16 mouse cellular contexts compared by ENCODE assay signal in genomic region chr11:100399727-100400538, GRCm38 (mm10). TPM values are rescaled to one million over a fixed set of nuclear protein-coding genes. Genes with fewer than 3 reads are reported as not detected.
DNase-seq lines count a peak whose midpoint lies in the region; ATAC-seq and TF ChIP-seq lines count a peak whose summit lies in the region.
"Had no signal": no experiment of that assay in that cellular context is flagged by ENCODE, and none has a peak within 500 bp of the region (broad histone marks: within the 10 kb centered on the region; RNA-seq: fewer than 3 reads in every experiment).

No protein-coding gene starts in this region.

- TF ChIP-seq POLR2A in MEL (IDR thresholded peaks at IDR 0.05; ENCODE audit: control insufficient read depth in 1 of 2, insufficient read depth in 1 of 2, low read depth in 1 of 2, low read length in 2 of 2, poor library complexity in 1 of 2): no peak
- no peak for TF ChIP-seq POLR2A in kidney, adult 2 months (IDR thresholded peaks at IDR 0.05; ENCODE audit: low read depth, low read length)

- H3K9ac ChIP-seq in intestine, embryonic 16.5 days (ENCODE audit: low read depth, low read length): no peak overlapping the region
- no peak overlapping the region for H3K9ac ChIP-seq in intestine, embryonic 15.5 days
- H3K9ac ChIP-seq in MEL (ENCODE audit: control insufficient read depth, low read depth, low read length, poor library complexity, severe bottlenecking): peak overlapping the region; percentile 50
- H3K9ac ChIP-seq: forebrain, embryonic 13.5 days; liver, embryonic 15.5 days had no signal

- H3K4me2 ChIP-seq in intestine, embryonic 16.5 days (ENCODE audit: low read depth, low read length): no peak overlapping the region
- H3K4me2 ChIP-seq in intestine, embryonic 15.5 days (replicated peaks): no peak overlapping the region
- H3K4me2 ChIP-seq: forebrain, embryonic 13.5 days; liver, embryonic 15.5 days had no signal

- TF ChIP-seq CTCF in MEL (IDR thresholded peaks at IDR 0.05 in 2 of 3, conservative IDR thresholded peaks at IDR 0.05 in 1 of 3; ENCODE audit: control insufficient read depth in 1 of 3, insufficient read depth in 1 of 3, low read depth in 2 of 3, low read length in 3 of 3, poor library complexity in 1 of 3, severe bottlenecking in 1 of 3): no peak
- no peak for TF ChIP-seq CTCF in kidney, adult 2 months (conservative IDR thresholded peaks at IDR 0.05; ENCODE audit: insufficient read depth, insufficient read length, low read depth, low read length)

- H3K79me2 ChIP-seq in MEL (ENCODE audit: control insufficient read depth, insufficient read depth, low read length, poor library complexity): no peaks in the 10 kb centered on the region

- peak; percentile 61 for DNase-seq in cerebellum, adult 9-10 months
- DNase-seq in cerebellum, postnatal 36 days: no peak
- no peak for DNase-seq in MEL (ENCODE audit: low read depth, low spot score)
- DNase-seq in heart, postnatal 10 days: peak; percentile 43 to 47
- DNase-seq in kidney, adult 2 months: no peak
- DNase-seq in T-cell, adult 2 months (ENCODE audit: low spot score): no peak
- DNase-seq: adrenal gland, adult 2 months; left cerebral cortex, postnatal 4 days had no signal

- intact Hi-C loops in heart, postnatal 10 days (cut with DNase I): no loop called here

- 73% methylated on average over 12 of the region's 12 CpGs for WGBS in intestine, embryonic 16.5 days
- WGBS in intestine, embryonic 15.5 days: 79% methylated on average over 12 of the region's 12 CpGs
- WGBS in kidney, adult 2 months: 74% methylated on average over 12 of the region's 12 CpGs

- TF ChIP-seq RAD21 in MEL (IDR thresholded peaks at IDR 0.05; ENCODE audit: low read depth, low read length): no peak

- peaks cover 50% of the 10 kb centered on the region for H3K4me1 ChIP-seq in intestine, embryonic 16.5 days (ENCODE audit: control insufficient read depth, insufficient read depth, low read length)
- peaks cover 64% of the 10 kb centered on the region for H3K4me1 ChIP-seq in intestine, embryonic 15.5 days (replicated peaks)
- peaks cover 20 to 69% of the 10 kb centered on the region in 2 experiments for H3K4me1 ChIP-seq in MEL (ENCODE audit: control insufficient read depth in 1 of 2, insufficient read depth in 2 of 2, low read length in 2 of 2)
- peaks cover 17% of the 10 kb centered on the region for H3K4me1 ChIP-seq in kidney, adult 2 months (ENCODE audit: control insufficient read depth, insufficient read depth, low read length)

- H3K27me3 ChIP-seq in intestine, embryonic 16.5 days (replicated peaks; ENCODE audit: control insufficient read depth, insufficient read depth, low read length): no peaks in the 10 kb centered on the region
- H3K27me3 ChIP-seq in intestine, embryonic 15.5 days (replicated peaks): no peaks in the 10 kb centered on the region
- H3K27me3 ChIP-seq in MEL (ENCODE audit: control insufficient read depth in 1 of 2, insufficient read depth in 2 of 2, low read length in 2 of 2): no peaks in the 10 kb centered on the region
- no peaks in the 10 kb centered on the region for H3K27me3 ChIP-seq in kidney, adult 2 months (replicated peaks; ENCODE audit: control insufficient read depth, insufficient read depth, low read length)

- no peak overlapping the region for H3K4me3 ChIP-seq in intestine, embryonic 16.5 days (ENCODE audit: low read length)
- H3K4me3 ChIP-seq in intestine, embryonic 15.5 days (replicated peaks): no peak overlapping the region
- peak overlapping the region in 1 of 2 experiments; percentile 36; a peak in 1 of 4 replicates for H3K4me3 ChIP-seq in MEL (ENCODE audit: control insufficient read depth in 1 of 2, insufficient read depth in 1 of 2, low read depth in 2 of 2, low read length in 2 of 2)
- no peak overlapping the region for H3K4me3 ChIP-seq in kidney, adult 2 months (ENCODE audit: insufficient read depth, low read depth, low read length)
- H3K4me3 ChIP-seq: forebrain, embryonic 13.5 days; hindbrain, embryonic 10.5 days; liver, embryonic 15.5 days had no signal

- peak overlapping the region; percentile 34 for H3K27ac ChIP-seq in intestine, embryonic 16.5 days (ENCODE audit: low read length)
- no peak overlapping the region for H3K27ac ChIP-seq in intestine, embryonic 15.5 days
- peak overlapping the region; percentile 27; the same call in 1 of the 2 replicates for H3K27ac ChIP-seq in MEL (ENCODE audit: control insufficient read depth, low read depth, low read length)
- H3K27ac ChIP-seq in kidney, adult 2 months (ENCODE audit: insufficient read depth, low read depth, low read length): no peak overlapping the region
- H3K27ac ChIP-seq: forebrain, embryonic 13.5 days; hindbrain, embryonic 10.5 days; liver, embryonic 15.5 days had no signal

- 0 out of 4 replicates have a peak, but pooled peaks of 1 of the 2 experiments have one; percentile 2 for TF ChIP-seq EP300 in MEL (IDR thresholded peaks at IDR 0.05; ENCODE audit: low read depth in 1 of 2, low read length in 2 of 2)

- no peaks in the 10 kb centered on the region for H3K36me3 ChIP-seq in intestine, embryonic 16.5 days (ENCODE audit: control insufficient read depth, insufficient read depth, low read length)
- H3K36me3 ChIP-seq in intestine, embryonic 15.5 days: no peaks in the 10 kb centered on the region
- H3K36me3 ChIP-seq in MEL (ENCODE audit: control insufficient read depth in 1 of 2, insufficient read depth in 2 of 2, low read length in 2 of 2): peaks cover 0 to 39% of the 10 kb centered on the region in 2 experiments; a peak in 2 of 4 replicates
- no peaks in the 10 kb centered on the region for H3K36me3 ChIP-seq in kidney, adult 2 months (ENCODE audit: control insufficient read depth, insufficient read depth, low read length)
- H3K36me3 ChIP-seq: hindbrain, embryonic 10.5 days; liver, embryonic 15.5 days had no signal

- H3K9me3 ChIP-seq in intestine, embryonic 16.5 days (ENCODE audit: control insufficient read depth, low read length): no peaks in the 10 kb centered on the region
- no peaks in the 10 kb centered on the region for H3K9me3 ChIP-seq in intestine, embryonic 15.5 days
- no peaks in the 10 kb centered on the region for H3K9me3 ChIP-seq in MEL (replicated peaks; ENCODE audit: insufficient read depth, low read length)
- H3K9me3 ChIP-seq: forebrain, embryonic 13.5 days; hindbrain, embryonic 10.5 days; liver, embryonic 15.5 days had no signal

- no peak for ATAC-seq in intestine, embryonic 16.5 days
- ATAC-seq in intestine, embryonic 15.5 days: no peak
- ATAC-seq: forebrain, embryonic 13.5 days; inflammation-experienced regulatory T-cells, adult 6 months had no signal

TF ChIP-seq in MEL, 35 proteins besides CTCF, POLR2A, EP300 and RAD21 (continues in another document):
- TF ChIP-seq JUND (IDR thresholded peaks at IDR 0.05; ENCODE audit: low read depth, low read length) (no peak), ELF1 (IDR thresholded peaks at IDR 0.05; ENCODE audit: low read depth, low read length) (0 out of 2 replicates have a peak, but pooled peaks have one; percentile 2), TCF12 (IDR thresholded peaks at IDR 0.05; ENCODE audit: low read depth, low read length) (no peak), MAZ (IDR thresholded peaks at IDR 0.05; ENCODE audit: low read depth, low read length) (no peak), ZKSCAN1 (IDR thresholded peaks at IDR 0.05; ENCODE audit: low read depth, low read length) (peak; percentile 90)

RNA-seq across cellular contexts. Expression of gene Jup, which starts 2.4 kb away (rescaled TPM):
- 165 and 179 TPM in 2 replicates for polyA plus RNA-seq in intestine, embryonic 16.5 days (2015; fragmentation: Nextera tagmentation; extraction: Ambion mirVana)
- 133 and 139 TPM in 2 replicates for polyA plus RNA-seq in intestine, embryonic 15.5 days (2015; fragmentation: Nextera tagmentation; extraction: Ambion mirVana)
- total RNA-seq in MEL (2012; rRNA removed): 1.0 and 1.4 TPM in 2 replicates
- polyA plus RNA-seq in MEL (2012; ENCODE audit: insufficient read depth in 1 of 2, insufficient read length in 2 of 2, low read depth in 1 of 2, low replicate concordance in 2 of 2, missing spikeins in 1 of 2): 1 to 10 TPM in 1 of 2 experiments, not detected in 1; 8.5 TPM
- total RNA-seq in heart, postnatal 10 days (2021): 100 to 1,000 TPM; 252 to 286 TPM
- polyA plus RNA-seq in kidney, adult 2 months (2012; rRNA removed): 220 and 229 TPM in 2 replicates

RNA-seq across cellular contexts. Expression of gene P3h4, which starts 14.7 kb away (rescaled TPM):
- polyA plus RNA-seq in intestine, embryonic 16.5 days (2015; fragmentation: Nextera tagmentation; extraction: Ambion mirVana): 36.9 and 38.5 TPM in 2 replicates
- 44.1 and 45.4 TPM in 2 replicates for polyA plus RNA-seq in intestine, embryonic 15.5 days (2015; fragmentation: Nextera tagmentation; extraction: Ambion mirVana)
- total RNA-seq in MEL (2012; rRNA removed): not detected in 2 replicates
- under 1 TPM in 1 of 2 experiments, not detected in 1; 0.88 TPM for polyA plus RNA-seq in MEL (2012; ENCODE audit: insufficient read depth in 1 of 2, insufficient read length in 2 of 2, low read depth in 1 of 2, low replicate concordance in 2 of 2, missing spikeins in 1 of 2)
- 10 to 100 TPM; 24.4 to 27.3 TPM for total RNA-seq in heart, postnatal 10 days (2021)
- 11.9 and 13.9 TPM in 2 replicates for polyA plus RNA-seq in kidney, adult 2 months (2012; rRNA removed)

RNA-seq across cellular contexts. Expression of gene Fkbp10, which starts 15.6 kb away (rescaled TPM):
- 72.7 and 78.1 TPM in 2 replicates for polyA plus RNA-seq in intestine, embryonic 16.5 days (2015; fragmentation: Nextera tagmentation; extraction: Ambion mirVana)
- polyA plus RNA-seq in intestine, embryonic 15.5 days (2015; fragmentation: Nextera tagmentation; extraction: Ambion mirVana): 84.2 and 86.6 TPM in 2 replicates
- total RNA-seq in MEL (2012; rRNA removed): 0.19 TPM in 1 of 2 replicates, not detected in the other
- polyA plus RNA-seq in MEL (2012; ENCODE audit: insufficient read depth in 1 of 2, insufficient read length in 2 of 2, low read depth in 1 of 2, low replicate concordance in 2 of 2, missing spikeins in 1 of 2): under 1 TPM in 1 of 2 experiments, not detected in 1; 0.28 TPM
- total RNA-seq in heart, postnatal 10 days (2021): 10 to 100 TPM; 58.6 to 59.7 TPM
- 12.5 and 15.9 TPM in 2 replicates for polyA plus RNA-seq in kidney, adult 2 months (2012; rRNA removed)
- total RNA-seq: megakaryocyte progenitor cell, adult 5-6 weeks had no signal

RNA-seq across cellular contexts. Expression of gene Nt5c3b, which starts 41.7 kb away (rescaled TPM):
- polyA plus RNA-seq in intestine, embryonic 16.5 days (2015; fragmentation: Nextera tagmentation; extraction: Ambion mirVana): 82.5 and 85.8 TPM in 2 replicates
- 94.2 and 100 TPM in 2 replicates for polyA plus RNA-seq in intestine, embryonic 15.5 days (2015; fragmentation: Nextera tagmentation; extraction: Ambion mirVana)
- 58.0 and 61.3 TPM in 2 replicates for total RNA-seq in MEL (2012; rRNA removed)
- 100 to 1,000 TPM in 1 of 2 experiments, 10 to 100 TPM in 1; 79.2 to 287 TPM for polyA plus RNA-seq in MEL (2012; ENCODE audit: insufficient read depth in 1 of 2, insufficient read length in 2 of 2, low read depth in 1 of 2, low replicate concordance in 2 of 2, missing spikeins in 1 of 2)
- 10 to 100 TPM; 36.9 to 46.3 TPM for total RNA-seq in heart, postnatal 10 days (2021)
- 29.3 and 32.0 TPM in 2 replicates for polyA plus RNA-seq in kidney, adult 2 months (2012; rRNA removed)

RNA-seq across cellular contexts. Expression of gene Klhl10, which starts 41.8 kb away (rescaled TPM):
- polyA plus RNA-seq in intestine, embryonic 16.5 days (2015; fragmentation: Nextera tagmentation; extraction: Ambion mirVana): 0.37 and 0.39 TPM in 2 replicates
- 0.35 and 0.47 TPM in 2 replicates for polyA plus RNA-seq in intestine, embryonic 15.5 days (2015; fragmentation: Nextera tagmentation; extraction: Ambion mirVana)
- 0.56 and 0.65 TPM in 2 replicates for total RNA-seq in MEL (2012; rRNA removed)
- polyA plus RNA-seq in MEL (2012; ENCODE audit: insufficient read depth in 1 of 2, insufficient read length in 2 of 2, low read depth in 1 of 2, low replicate concordance in 2 of 2, missing spikeins in 1 of 2): under 1 TPM in 1 of 2 experiments, not detected in 1; 0.81 TPM
- total RNA-seq in heart, postnatal 10 days (2021): under 1 TPM; 0.57 to 0.97 TPM
- polyA plus RNA-seq in kidney, adult 2 months (2012; rRNA removed): 0.13 and 0.34 TPM in 2 replicates
- total RNA-seq: monocyte, adult 5-6 weeks had no signal

Comparison
In these comparisons a context has a peak if more than half of its experiments do, and no peak if none do; other contexts are left out.
1. DNase-seq: peak in cerebellum, adult 9-10 months (single experiment) and heart, postnatal 10 days (2 of 2); none in cerebellum, postnatal 36 days (0 of 2), MEL (single experiment), kidney, adult 2 months (single experiment) and T-cell, adult 2 months (single experiment).
2. H3K27ac ChIP-seq: peak in intestine, embryonic 16.5 days (single experiment) and MEL (single experiment); none in intestine, embryonic 15.5 days (single experiment) and kidney, adult 2 months (single experiment).
3. RNA of gene Jup, which starts 2.4 kb away (polyA plus RNA-seq): 220 to 229 TPM in kidney, adult 2 months, 165 to 179 TPM in intestine, embryonic 16.5 days and 133 to 139 TPM in intestine, embryonic 15.5 days; 8.5 TPM in MEL; every median in the first group is over 10 times any median in the second.
4. RNA of gene Fkbp10, which starts 15.6 kb away (polyA plus RNA-seq): 84.2 to 86.6 TPM in intestine, embryonic 15.5 days, 72.7 to 78.1 TPM in intestine, embryonic 16.5 days and 12.5 to 15.9 TPM in kidney, adult 2 months; 0.28 TPM in MEL; every median in the first group is over 10 times any median in the second.